Mouse (Mus musculus) E14TG2a.4 (cell line): Measurements from ENCODE around the gene Bphl.

Experiments
- H3K27me3 ChIP-seq: 2 replicates; pipeline ENCODE4 v1.6.1; 2014; ENCODE audit warnings: low read length, control low read depth; ENCODE audit not compliant: insufficient read depth
- H3K36me3 ChIP-seq: 2 replicates; pipeline ENCODE4 v1.6.1; 2014; ENCODE audit warnings: low read length, control low read depth; ENCODE audit not compliant: insufficient read depth
- H3K4me1 ChIP-seq: replicated peaks from 2 replicates; pipeline ENCODE4 v1.6.1; 2014; ENCODE audit warnings: low read depth, low read length, control low read depth
- H3K4me3 ChIP-seq: replicated peaks from 2 replicates; pipeline ENCODE4 v1.5.1; 2014; ENCODE audit warnings: mild to moderate bottlenecking, low read length
- H3K9me3 ChIP-seq: 2 replicates; pipeline ENCODE4 v1.6.1; 2014; ENCODE audit warnings: low read length, control low read depth
- CTCF ChIP-seq: conservative IDR thresholded peaks from 2 replicates; pipeline ENCODE4 v1.5.1; 2014; ENCODE audit warnings: low read length
- NANOG ChIP-seq: IDR thresholded peaks from 2 replicates; pipeline ENCODE4 v1.6.1; 2014; ENCODE audit warnings: borderline replicate concordance, low read length, mixed read lengths
- POU5F1 ChIP-seq: IDR thresholded peaks from 2 replicates; pipeline ENCODE4 v1.6.1; 2014; ENCODE audit warnings: low read length, borderline replicate concordance

Bphl gene

DNA sequence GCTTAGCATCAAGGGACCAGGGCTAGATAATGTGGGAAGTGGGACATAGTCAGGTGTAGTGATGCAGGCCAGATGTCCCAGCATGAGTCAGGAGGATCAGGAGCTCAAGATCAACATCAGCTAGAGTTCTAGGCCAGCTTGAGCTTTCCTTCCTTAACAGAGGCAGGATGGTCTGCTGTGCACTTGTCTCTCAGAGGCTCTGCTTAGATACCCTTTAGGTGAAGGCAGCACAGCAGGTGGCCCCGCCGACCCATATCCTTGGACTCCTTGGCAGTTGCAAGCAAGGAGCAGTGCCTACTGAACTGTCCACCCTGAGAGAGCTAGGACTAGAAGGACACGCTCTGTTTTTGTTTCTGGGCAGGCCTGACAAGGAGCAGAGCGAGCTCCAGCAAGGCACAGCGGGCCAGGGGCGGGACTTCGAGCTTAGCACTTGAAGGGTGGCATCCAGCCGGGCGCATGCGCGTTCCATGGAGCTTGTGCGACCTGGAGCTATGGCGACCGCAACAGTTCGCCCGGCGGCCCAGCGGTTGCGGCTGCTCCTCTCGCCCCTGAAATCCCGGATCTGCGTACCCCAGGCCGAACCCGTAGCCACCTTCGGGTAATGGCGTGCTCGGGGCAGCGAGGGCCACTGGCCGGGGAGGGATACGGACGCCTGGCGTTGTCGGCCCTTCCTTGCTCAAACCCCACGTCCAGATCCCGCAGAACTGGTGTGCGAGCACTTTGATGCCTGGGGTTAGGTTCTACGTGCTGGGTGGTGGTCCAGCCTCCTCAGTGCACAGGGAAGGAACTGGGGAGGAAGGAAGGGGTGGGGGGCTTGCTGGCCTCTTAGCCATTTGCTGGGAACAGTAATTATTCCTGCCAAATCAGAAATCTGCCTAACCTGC is at the start of gene Bphl:
Bphl (plus strand) TSS at position 426 of the 884 bp plus-strand sequence.
- Histone ChIP-seq H3K27me3 (no peaks in the 10 kb centered on the region), H3K4me3 (peak within 1 kb of the TSS; percentile 89), H3K36me3 (peaks cover 25% of the 10 kb centered on the region), H3K9me3 (no peaks in the 10 kb centered on the region), H3K4me1 (peaks cover 35% of the 10 kb centered on the region)
- TF ChIP-seq NANOG (no peak), POU5F1 (no peak), CTCF (no peak)

DNA sequence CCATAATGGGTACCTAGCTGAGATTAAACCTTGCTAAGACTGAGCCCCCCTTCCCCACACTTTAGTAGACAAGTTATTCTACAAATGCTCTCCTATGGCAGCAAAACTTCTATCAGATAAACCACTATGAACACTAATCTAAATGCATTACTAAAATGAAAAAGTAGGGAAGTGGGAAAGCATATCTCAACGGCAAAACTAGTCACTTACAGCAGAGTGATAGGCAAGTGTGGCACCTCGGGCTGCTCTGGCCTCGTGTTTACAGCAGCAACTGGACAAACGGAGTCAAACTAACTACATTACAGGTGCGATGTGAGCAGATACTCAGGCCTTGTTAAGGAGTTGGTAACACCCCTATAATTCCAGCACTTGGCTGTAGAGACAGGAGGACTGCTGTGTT is 47.8 kb upstream of the Bphl start:
- Histone ChIP-seq H3K4me1 (peaks cover 25% of the 10 kb centered on the region), H3K4me3 (no peak overlapping the region), H3K9me3 (no peaks in the 10 kb centered on the region), H3K36me3 (peaks cover 29% of the 10 kb centered on the region), H3K27me3 (no peaks in the 10 kb centered on the region)
- TF ChIP-seq POU5F1, result no peak
- TF ChIP-seq NANOG, result no peak
- TF ChIP-seq CTCF, result no peak

- Histone ChIP-seq H3K4me1 (peaks cover 6% of the 10 kb centered on the region), H3K36me3 (no peaks in the 10 kb centered on the region), H3K4me3 (no peak overlapping the region), H3K27me3 (no peaks in the 10 kb centered on the region), H3K9me3 (no peaks in the 10 kb centered on the region)
- no peak for TF ChIP-seq POU5F1
- TF ChIP-seq CTCF, result peak; percentile 64
- no peak for TF ChIP-seq NANOG
Measured at GRCm38 (mm10) chr13:33995197-33995596, 42.2 kb upstream of the Bphl start.

DNA sequence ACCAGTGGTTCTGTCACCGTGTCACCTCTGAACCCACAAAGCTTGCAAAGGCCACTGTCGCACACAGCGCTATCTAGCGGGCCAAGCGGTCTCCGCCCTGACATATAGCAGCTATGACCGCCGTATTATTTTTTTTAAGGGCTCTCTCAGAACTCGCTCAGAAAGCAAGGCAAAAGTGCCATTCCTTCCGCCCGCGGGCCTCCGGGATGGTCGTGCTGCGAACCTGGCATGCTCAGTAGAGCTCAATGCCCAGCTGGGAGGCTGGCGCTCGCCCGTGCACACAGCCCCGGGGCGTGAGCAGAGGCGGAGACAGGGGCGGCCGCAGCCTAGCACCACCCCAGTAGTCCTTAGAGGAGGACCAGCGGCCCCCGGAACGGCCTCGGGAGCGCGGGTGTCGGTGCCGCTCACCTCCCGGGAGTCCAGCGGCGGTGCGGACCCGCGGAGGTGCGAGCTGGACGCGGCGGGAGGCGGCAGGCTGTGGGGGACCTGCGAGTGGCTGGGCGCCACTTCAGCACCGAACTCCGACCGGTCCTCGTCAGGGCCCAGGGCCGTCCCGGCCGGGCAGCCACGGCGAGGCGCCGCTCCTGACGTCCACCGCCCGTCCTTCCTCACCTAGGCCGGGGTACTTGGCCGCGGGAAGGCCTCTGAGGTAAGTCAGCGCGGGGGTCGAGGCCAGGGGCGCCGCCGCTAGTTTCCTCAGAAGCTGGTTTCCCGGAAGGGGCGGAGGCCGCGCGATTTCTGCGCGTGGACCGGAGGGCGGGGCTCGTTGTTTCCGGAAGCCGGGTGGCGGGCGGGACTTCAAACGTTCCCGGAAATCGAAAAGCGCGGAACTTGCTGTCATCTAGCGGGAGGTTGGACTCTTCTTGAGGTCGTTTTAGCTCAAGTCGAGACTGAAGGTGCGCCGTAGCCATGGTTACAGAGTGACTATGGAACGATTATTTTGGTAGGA is 35.1 kb upstream of the Bphl start, which contains the start of the genes Ripk1 and Serpinb6a:
Ripk1 (plus strand) TSS at position 306 of the 949 bp plus-strand sequence.
Serpinb6a (minus strand) TSS at position 737 of the 949 bp plus-strand sequence.
- no peaks in the 10 kb centered on the region for H3K9me3 ChIP-seq
- no peaks in the 10 kb centered on the region for H3K36me3 ChIP-seq
- TF ChIP-seq NANOG, result no peak
- peak; percentile 27; the same call in 1 of the 2 replicates for TF ChIP-seq CTCF
- peaks cover 14% of the 10 kb centered on the region for H3K4me1 ChIP-seq
- H3K27me3 ChIP-seq, result no peaks in the 10 kb centered on the region
- peak within 1 kb of the TSS; percentile 99 for H3K4me3 ChIP-seq

DNA sequence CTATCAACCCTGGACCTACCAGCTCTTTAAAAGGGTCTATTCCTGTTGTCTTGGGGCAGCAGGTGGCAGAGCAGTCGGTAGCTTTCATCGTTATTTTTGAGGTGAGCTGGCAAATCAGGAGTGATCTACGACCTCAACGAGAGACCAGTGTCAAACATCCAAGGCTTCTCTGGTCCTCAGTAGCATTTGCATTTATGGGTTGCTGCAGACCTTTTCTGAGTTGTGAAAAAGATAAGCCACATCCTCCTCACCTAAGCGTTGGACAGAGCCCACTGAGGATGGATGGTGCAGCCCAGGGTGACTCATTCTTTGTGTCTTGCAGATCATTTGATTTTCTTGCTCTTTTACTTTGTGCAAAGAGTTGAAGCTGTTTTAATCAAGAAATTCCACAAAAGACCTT is 34.3 kb upstream of the Bphl start:
- H3K4me1 ChIP-seq, result peaks cover 14% of the 10 kb centered on the region
- no peaks in the 10 kb centered on the region for H3K36me3 ChIP-seq
- H3K27me3 ChIP-seq, result no peaks in the 10 kb centered on the region
- TF ChIP-seq NANOG, result no peak
- no peak for TF ChIP-seq POU5F1
- TF ChIP-seq CTCF, result no peak
- H3K9me3 ChIP-seq, result no peaks in the 10 kb centered on the region
- peak overlapping the region; percentile 99 for H3K4me3 ChIP-seq

GRCm38 (mm10) chr13:34007234-34007633 is 30.2 kb upstream of the Bphl start:
- no peaks in the 10 kb centered on the region for H3K9me3 ChIP-seq
- TF ChIP-seq POU5F1 (no peak), CTCF (no peak), NANOG (no peak)

DNA sequence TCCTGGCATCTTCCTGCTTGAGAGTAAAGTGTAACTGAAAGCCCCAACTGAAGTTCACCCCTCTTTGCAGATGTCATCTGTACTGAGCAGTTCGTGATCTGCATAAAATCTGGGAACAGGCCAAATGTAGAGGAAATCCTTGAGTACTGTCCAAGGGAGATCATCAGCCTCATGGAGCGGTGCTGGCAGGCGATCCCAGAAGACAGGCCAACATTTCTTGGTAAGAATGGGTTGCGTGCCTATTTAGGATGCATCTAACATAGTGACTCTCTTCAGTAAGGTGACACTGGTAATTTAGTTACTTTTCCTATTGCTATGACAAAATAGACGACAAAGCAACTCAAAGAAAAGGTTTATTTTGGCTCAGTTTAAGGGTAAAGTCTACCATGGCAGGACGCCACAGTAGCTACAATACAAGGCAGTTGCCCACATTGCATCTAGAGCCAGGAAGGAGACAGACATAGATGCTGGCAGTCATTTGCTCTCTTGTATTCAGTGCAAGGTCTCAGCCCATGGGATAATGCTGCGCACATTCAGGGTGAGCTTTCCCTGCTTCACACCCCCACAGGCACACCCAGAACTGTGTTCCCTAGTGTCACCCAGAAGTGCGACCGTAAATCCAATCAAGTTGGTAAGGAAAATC is 20.3 kb upstream of the Bphl start:
- H3K36me3 ChIP-seq, result peaks cover 87% of the 10 kb centered on the region
- TF ChIP-seq POU5F1 (no peak), CTCF (no peak), NANOG (no peak)

More at GRCm38 (mm10) chr13:34007234-34007633, 30.2 kb upstream of the Bphl start:
- Histone ChIP-seq H3K27me3 (no peaks in the 10 kb centered on the region), H3K4me1 (peaks cover 9% of the 10 kb centered on the region), H3K36me3 (peaks cover 19% of the 10 kb centered on the region), H3K4me3 (no peak overlapping the region)

DNA sequence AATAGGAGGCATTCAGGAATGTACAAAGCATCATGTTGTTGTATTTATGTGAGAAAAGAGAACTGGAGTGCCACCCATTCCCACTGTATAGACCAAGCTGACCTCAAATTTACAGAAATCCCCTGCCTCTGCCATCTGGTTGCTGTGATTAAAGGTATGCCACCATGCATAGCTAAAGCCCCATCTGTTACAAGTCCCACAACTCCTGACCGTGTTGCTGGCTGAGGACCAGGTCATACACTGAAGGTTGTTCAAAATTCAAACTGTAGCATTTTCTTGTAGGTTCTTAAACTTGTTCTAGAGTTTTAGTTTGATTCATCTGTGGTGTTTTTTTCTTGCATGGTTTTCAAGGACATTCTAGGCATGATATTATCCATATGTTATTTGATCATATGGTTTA is 18.9 kb upstream of the Bphl start:
- Histone ChIP-seq H3K9me3 (0 out of 2 replicates have a peak, but pooled peaks cover 3% of the 10 kb centered on the region), H3K4me1 (no peaks in the 10 kb centered on the region), H3K4me3 (no peak overlapping the region), H3K36me3 (peaks cover 85% of the 10 kb centered on the region), H3K27me3 (no peaks in the 10 kb centered on the region)
- TF ChIP-seq CTCF, result no peak
- TF ChIP-seq POU5F1, result no peak
- TF ChIP-seq NANOG, result no peak

More for the DNA sequence above, 20.3 kb upstream of the Bphl start:
- Histone ChIP-seq H3K27me3 (no peaks in the 10 kb centered on the region), H3K9me3 (0 out of 2 replicates have a peak, but pooled peaks cover 3% of the 10 kb centered on the region), H3K4me3 (no peak overlapping the region), H3K4me1 (no peaks in the 10 kb centered on the region)
